Mouse (Mus musculus) erythroblast, embryonic 14.5 days (primary cell): ENCODE results near the gene Vmn1r50.

Source experiments
- GATA1 ChIP-seq: IDR thresholded peaks from 2 replicates; pipeline ENCODE4 v1.6.1; 2012; ENCODE audit warnings: low read length, inconsistent platforms, mixed read lengths
- TAL1 ChIP-seq: IDR thresholded peaks from 3 replicates; pipeline ENCODE4 v1.6.1; 2012; ENCODE audit warnings: low read length, inconsistent platforms, mixed read lengths

GRCm38 (mm10) chr6:90101130-90101529 is at the start of gene Vmn1r50:
- no peak for TF ChIP-seq GATA1
- no peak for TF ChIP-seq TAL1
